ENCODE assay signal across 8 mouse cellular contexts in genomic region chr19:6839615-6840474, GRCm38 (mm10). TPM values are rescaled to one million over a fixed set of nuclear protein-coding genes. Genes with fewer than 3 reads are reported as not detected.
DNase-seq lines count a peak whose midpoint lies in the region; ATAC-seq lines count a peak whose summit lies in the region.

No protein-coding gene starts in this region.

- peak overlapping the region; percentile 92 for H3K4me2 ChIP-seq in heart, embryonic 11.5 days

- H3K4me3 ChIP-seq in heart, embryonic 11.5 days (ENCODE audit: low read depth, low read length) = peak overlapping the region; percentile 69

- ATAC-seq in heart, embryonic 11.5 days (replicated peaks; ENCODE audit: insufficient number of reproducible peaks, low FRiP score, low TSS enrichment) = peak; percentile 10; the same call in 1 of the 2 replicates

- H3K9ac ChIP-seq in heart, embryonic 11.5 days (ENCODE audit: low read depth, low read length) = peak overlapping the region; percentile 75

- H3K4me1 ChIP-seq in heart, embryonic 11.5 days (ENCODE audit: control insufficient read depth, insufficient read depth, low read length) = 0 out of 2 replicates have a peak, but pooled peaks cover 8% of the 10 kb centered on the region

- no peaks in the 10 kb centered on the region for H3K9me3 ChIP-seq in heart, embryonic 11.5 days (replicated peaks; ENCODE audit: control insufficient read depth, low read length)

- peak; percentile 67 for DNase-seq in urinary bladder, postnatal 14 days (ENCODE audit: low spot score)
- DNase-seq in urinary bladder, postnatal 10 days (ENCODE audit: low spot score) = no peak
- DNase-seq in cerebellum, adult 8-10 months = peak; percentile 39
- DNase-seq in kidney, postnatal 36 days = peak; percentile 33 to 73
- peak; percentile 43 to 54 for DNase-seq in lung, postnatal 4 days
- peak; percentile 69 for DNase-seq in right cerebral cortex, postnatal 25 days
- no peak for DNase-seq in spleen, postnatal 4 days (ENCODE audit: low spot score in 2 of 2)

- under 1% methylated on average over 46 of the region's 46 CpGs for WGBS in heart, embryonic 11.5 days (ENCODE audit: insufficient replicate concordance)

- H3K27me3 ChIP-seq in heart, embryonic 11.5 days (ENCODE audit: control insufficient read depth, insufficient read depth, low read length) = peaks cover 50% of the 10 kb centered on the region

- no peak overlapping the region for H3K27ac ChIP-seq in heart, embryonic 11.5 days (ENCODE audit: low read depth, low read length)

- peaks cover 5% of the 10 kb centered on the region; the same call in 1 of the 2 replicates for H3K36me3 ChIP-seq in heart, embryonic 11.5 days (ENCODE audit: control insufficient read depth, insufficient read depth, low read length)

RNA-seq across cellular contexts. Expression of gene Rps6ka4, which starts 0.6 kb away (rescaled TPM):
- polyA plus RNA-seq in heart, embryonic 11.5 days (2014; fragmentation: Nextera tagmentation; extraction: Ambion mirVana) = 11.1 and 11.7 TPM in 2 replicates

RNA-seq across cellular contexts. Expression of gene Ccdc88b, which starts 18.2 kb away (rescaled TPM):
- polyA plus RNA-seq in heart, embryonic 11.5 days (2014; fragmentation: Nextera tagmentation; extraction: Ambion mirVana) = 0.15 and 0.84 TPM in 2 replicates

Comparison
In these comparisons a context has a peak if more than half of its experiments do, and no peak if none do; other contexts are left out.
1. DNase-seq: peak in urinary bladder, postnatal 14 days (single experiment), cerebellum, adult 8-10 months (single experiment), kidney, postnatal 36 days (2 of 2), lung, postnatal 4 days (2 of 2) and right cerebral cortex, postnatal 25 days (single experiment); none in urinary bladder, postnatal 10 days (single experiment) and spleen, postnatal 4 days (0 of 2).